Mouse (Mus musculus) lung, adult 2 months (tissue): ENCODE measurements around the gene Wdr20.

Experiments
- CTCF ChIP-seq: fragments of 200-500 bp; IDR thresholded peaks from 2 replicates; pipeline ENCODE4 v1.5.1; 2011; ENCODE audit warnings: mild to moderate bottlenecking, low read length, control low read depth; ENCODE audit not compliant: insufficient read depth
- POLR2A ChIP-seq: fragments of 200-500 bp; IDR thresholded peaks from 2 replicates; pipeline ENCODE4 v1.6.1; 2011; ENCODE audit warnings: low read depth, mild to moderate bottlenecking, control low read depth, low read length, borderline replicate concordance; ENCODE audit errors: extremely low read depth

DNA sequence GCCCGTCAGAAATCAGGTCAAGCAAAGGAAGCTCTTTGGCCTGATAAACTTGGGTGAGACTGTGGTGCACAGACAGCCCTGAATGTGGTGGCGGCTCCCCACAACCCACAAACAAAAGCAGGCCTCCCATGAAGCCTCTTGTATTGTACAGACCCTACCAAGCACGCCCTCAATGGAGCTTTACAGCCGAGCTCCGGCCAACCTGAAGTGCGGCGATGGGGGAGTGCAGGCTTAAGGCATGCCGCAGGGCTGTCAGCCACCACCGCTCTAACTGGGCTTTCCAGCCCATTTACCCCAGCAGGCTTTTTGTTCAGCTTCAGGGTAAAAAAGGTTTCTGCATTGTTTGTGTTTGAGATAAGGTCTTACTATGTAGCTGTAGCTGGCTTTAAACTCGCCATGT is 70.7 kb downstream of the Wdr20 start:
- TF ChIP-seq POLR2A (no peak), CTCF (no peak)
